In the genomic region with DNA sequence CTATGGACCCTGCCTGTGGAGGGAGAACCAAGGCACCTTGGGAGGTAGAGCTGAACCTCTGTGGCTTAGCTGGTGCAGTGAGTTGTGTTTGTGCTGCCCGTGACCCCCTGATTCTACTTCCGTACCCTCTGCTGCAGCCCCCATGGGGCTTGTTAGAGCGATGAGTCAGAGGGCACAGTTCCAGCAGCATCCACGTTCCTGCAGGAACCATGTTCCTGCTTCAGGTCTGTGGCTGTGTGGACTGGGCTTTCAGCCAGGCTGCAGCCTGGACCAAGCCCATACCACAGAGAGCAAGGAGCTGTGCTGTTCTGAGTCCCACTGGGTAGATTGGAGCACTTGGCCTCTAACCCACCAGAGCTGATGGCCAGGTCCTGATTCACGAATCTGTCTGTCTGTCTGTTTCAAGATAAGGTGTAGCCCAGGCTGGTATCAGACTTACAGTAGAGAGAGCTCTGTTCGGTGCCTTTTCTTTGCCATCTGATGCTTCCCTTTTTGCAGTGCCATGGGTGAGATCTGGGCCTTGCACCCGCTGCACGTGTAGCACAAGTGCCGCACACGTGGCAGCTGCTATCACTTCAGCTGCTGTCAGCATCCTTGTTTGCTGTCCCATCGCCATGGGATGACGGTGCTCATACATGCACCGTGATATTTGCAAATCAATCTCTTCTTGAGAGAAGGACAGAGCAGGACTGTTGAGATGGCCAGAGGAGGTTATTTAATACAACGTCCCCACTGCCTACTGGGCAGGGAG, we compare ENCODE assay signal across 9 mouse cellular contexts. TPM values are rescaled to one million over a fixed set of nuclear protein-coding genes. Genes with fewer than 3 reads are reported as not detected.
DNase-seq lines count a peak whose midpoint lies in the region; ATAC-seq and TF ChIP-seq lines count a peak whose summit lies in the region.
"Had no signal": no experiment of that assay in that cellular context is flagged by ENCODE, and none has a peak within 500 bp of the region (broad histone marks: within the 10 kb centered on the region; RNA-seq: fewer than 3 reads in every experiment).

No protein-coding gene starts in this region.

- no peaks in the 10 kb centered on the region for H3K27me3 ChIP-seq in midbrain, embryonic 14.5 days (ENCODE audit: control insufficient read depth, insufficient read depth, low read length)
- H3K27me3 ChIP-seq in midbrain, postnatal 0 days (ENCODE audit: insufficient read depth, low read length): no peaks in the 10 kb centered on the region
- no peaks in the 10 kb centered on the region for H3K27me3 ChIP-seq in forebrain, embryonic 15.5 days
- no peaks in the 10 kb centered on the region for H3K27me3 ChIP-seq in stomach, embryonic 14.5 days (ENCODE audit: control insufficient read depth, insufficient read depth, low read length)

- WGBS in midbrain, embryonic 14.5 days: 82% methylated on average over 14 of the region's 14 CpGs
- WGBS in midbrain, postnatal 0 days: 73% methylated on average over 14 of the region's 14 CpGs
- 59% methylated on average over 14 of the region's 14 CpGs for WGBS in forebrain, embryonic 15.5 days
- WGBS in stomach, embryonic 14.5 days: 80% methylated on average over 14 of the region's 14 CpGs

- peaks cover 23% of the 10 kb centered on the region; the same call in 1 of the 2 replicates for H3K4me1 ChIP-seq in midbrain, embryonic 14.5 days (ENCODE audit: control insufficient read depth, insufficient read depth, low read length)
- peaks cover 11% of the 10 kb centered on the region; the same call in 1 of the 2 replicates for H3K4me1 ChIP-seq in midbrain, postnatal 0 days (ENCODE audit: insufficient read depth, low read length)
- H3K4me1 ChIP-seq in forebrain, embryonic 15.5 days: peaks cover 79% of the 10 kb centered on the region
- H3K4me1 ChIP-seq in stomach, embryonic 14.5 days (ENCODE audit: control insufficient read depth, insufficient read depth, low read length): peaks cover 77% of the 10 kb centered on the region

- ATAC-seq in midbrain, embryonic 14.5 days (ENCODE audit: low FRiP score, low TSS enrichment): no peak
- no peak for ATAC-seq in midbrain, postnatal 0 days (ENCODE audit: low FRiP score)
- peak; percentile 3; the same call in 1 of the 2 replicates for ATAC-seq in forebrain, embryonic 15.5 days (replicated peaks)
- ATAC-seq in stomach, embryonic 14.5 days (ENCODE audit: insufficient number of reproducible peaks, insufficient read depth, low FRiP score, low read depth): no peak

- no peaks in the 10 kb centered on the region for H3K36me3 ChIP-seq in midbrain, embryonic 14.5 days (ENCODE audit: control insufficient read depth, insufficient read depth, low read length)
- H3K36me3 ChIP-seq in midbrain, postnatal 0 days (ENCODE audit: insufficient read depth, low read length): no peaks in the 10 kb centered on the region
- H3K36me3 ChIP-seq in forebrain, embryonic 15.5 days: no peaks in the 10 kb centered on the region
- H3K36me3 ChIP-seq in stomach, embryonic 14.5 days (ENCODE audit: control insufficient read depth, insufficient read depth, low read length): no peaks in the 10 kb centered on the region; the same call in 1 of the 2 replicates

- H3K4me2 ChIP-seq in midbrain, embryonic 14.5 days (ENCODE audit: low read length): no peak overlapping the region
- H3K4me2 ChIP-seq in midbrain, postnatal 0 days (ENCODE audit: low read depth, low read length, poor library complexity, severe bottlenecking): no peak overlapping the region
- no peak overlapping the region for H3K4me2 ChIP-seq in forebrain, embryonic 15.5 days (replicated peaks)
- H3K4me2 ChIP-seq in stomach, embryonic 14.5 days (replicated peaks; ENCODE audit: low read depth, low read length): no peak overlapping the region

- 0 out of 2 replicates have a peak overlapping the region, but pooled peaks have one; percentile 20 for H3K27ac ChIP-seq in midbrain, embryonic 14.5 days (replicated peaks; ENCODE audit: low read depth, low read length)
- no peak overlapping the region for H3K27ac ChIP-seq in midbrain, postnatal 0 days (ENCODE audit: low read depth, low read length)
- peak overlapping the region; percentile 70 for H3K27ac ChIP-seq in forebrain, embryonic 15.5 days (replicated peaks)
- peak overlapping the region; percentile 82; the same call in 1 of the 2 replicates for H3K27ac ChIP-seq in stomach, embryonic 14.5 days (ENCODE audit: low read length)

- no peak for TF ChIP-seq CTCF in midbrain, postnatal 0 days (IDR thresholded peaks at IDR 0.05)

- DNase-seq in heart, adult 11 months: peak; percentile 92
- no peak for DNase-seq in heart, adult 9 months (ENCODE audit: low spot score in 2 of 2)
- DNase-seq in midbrain, embryonic 14.5 days: no peak
- DNase-seq in midbrain, postnatal 0 days (ENCODE audit: low spot score): no peak
- DNase-seq in thymus, postnatal 10 days (ENCODE audit: low spot score in 2 of 2): no peak
- no peak for DNase-seq in c-Kit-positive CD71-positive TER-119-positive erythroid progenitor cells, embryonic 14.5 days (ENCODE audit: low spot score)
- DNase-seq: lung, adult 18-20 months had no signal

- H3K9me3 ChIP-seq in midbrain, embryonic 14.5 days (ENCODE audit: control insufficient read depth, low read length): no peaks in the 10 kb centered on the region
- H3K9me3 ChIP-seq in midbrain, postnatal 0 days (ENCODE audit: low read length): no peaks in the 10 kb centered on the region
- H3K9me3 ChIP-seq in forebrain, embryonic 15.5 days: no peaks in the 10 kb centered on the region
- no peaks in the 10 kb centered on the region for H3K9me3 ChIP-seq in stomach, embryonic 14.5 days (ENCODE audit: control insufficient read depth, low read depth, low read length)

- no peak overlapping the region for H3K9ac ChIP-seq in midbrain, embryonic 14.5 days (replicated peaks; ENCODE audit: low read length)
- H3K9ac ChIP-seq in midbrain, postnatal 0 days (replicated peaks; ENCODE audit: low read length, poor library complexity, severe bottlenecking): no peak overlapping the region
- H3K9ac ChIP-seq in forebrain, embryonic 15.5 days (replicated peaks): no peak overlapping the region
- H3K9ac ChIP-seq in stomach, embryonic 14.5 days (replicated peaks; ENCODE audit: low read depth, low read length): no peak overlapping the region

- H3K4me3 ChIP-seq in midbrain, embryonic 14.5 days (replicated peaks; ENCODE audit: low read depth, low read length): no peak overlapping the region
- H3K4me3 ChIP-seq in midbrain, postnatal 0 days (ENCODE audit: low read depth, low read length): no peak overlapping the region
- H3K4me3 ChIP-seq in forebrain, embryonic 15.5 days: no peak overlapping the region
- H3K4me3 ChIP-seq in stomach, embryonic 14.5 days (ENCODE audit: low read depth, low read length): no peak overlapping the region

RNA-seq across cellular contexts. Expression of a gene that starts 50.5 kb away (rescaled TPM):
- 46.2 and 66.4 TPM in 2 replicates for polyA plus RNA-seq in midbrain, embryonic 14.5 days (2014; fragmentation: Nextera tagmentation; extraction: Ambion mirVana)
- total RNA-seq in midbrain, postnatal 0 days (2014; rRNA removed): 36.9 and 48.9 TPM in 2 replicates
- polyA plus RNA-seq in midbrain, postnatal 0 days (2015; fragmentation: Nextera tagmentation; extraction: Ambion mirVana): 35.7 and 36.4 TPM in 2 replicates
- 36.6 and 40.8 TPM in 2 replicates for polyA plus RNA-seq in forebrain, embryonic 15.5 days (2015; fragmentation: Nextera tagmentation; extraction: Ambion mirVana)
- 31.2 and 33.7 TPM in 2 replicates for polyA plus RNA-seq in stomach, embryonic 14.5 days (2014; fragmentation: Nextera tagmentation; extraction: Ambion mirVana)
